Mouse (Mus musculus): ENCODE data around the gene Tars.

- TF ChIP-seq CTCF (IDR thresholded peaks at IDR 0.05; ENCODE audit: low read depth, low read length) = no peak
- no peak for TF ChIP-seq GATA1 (IDR thresholded peaks at IDR 0.05; ENCODE audit: borderline replicate concordance, low read length)
- no peak for TF ChIP-seq TAL1 (conservative IDR thresholded peaks at IDR 0.05; ENCODE audit: low read depth, low read length)
- TF ChIP-seq POLR2AphosphoS5 (IDR thresholded peaks at IDR 0.05; ENCODE audit: insufficient replicate concordance, low read depth, low read length) = no peak
- no peak for TF ChIP-seq GATA2 (IDR thresholded peaks at IDR 0.05; ENCODE audit: borderline replicate concordance, low read depth, low read length)
Observed at GRCm38 (mm10) chr15:11396421-11396820, 3.0 kb downstream of the Tars start.
